Mouse (Mus musculus) macrophage (primary cell): ENCODE measurements around the gene Stk16. TPM values are rescaled to one million over a fixed set of nuclear protein-coding genes. Genes with fewer than 3 reads are reported as not detected.
"Not testable (repeated sequence)": the region's sequence is repeated elsewhere in the genome, so short reads cannot be mapped to it uniquely, and the experiment has no call there.

Experiments used
- H3K27ac ChIP-seq: fragments of 350-480 bp; formaldehyde crosslinking; 2 replicates; pipeline ENCODE4 v1.9.0; 2021
- H3K36me3 ChIP-seq: fragments of 350-480 bp; formaldehyde crosslinking; 2 replicates; pipeline ENCODE4 v1.9.0; 2021; ENCODE audit errors: inconsistent target
- H3K4me3 ChIP-seq: fragments of 350-480 bp; formaldehyde crosslinking; 2 replicates; pipeline ENCODE4 v1.9.0; 2021; ENCODE audit errors: inconsistent target
- H3K79me2 ChIP-seq: fragments of 350-480 bp; formaldehyde crosslinking; 2 replicates; pipeline ENCODE4 v1.9.0; 2021; ENCODE audit errors: inconsistent target
- WGBS: methylation state at CpG from one replicate; pipeline ENCODE4 v1.1.7; 2026; ENCODE audit warnings: inconsistent platforms; ENCODE audit not compliant: missing documents; 5-methylcytosine and 5-hydroxymethylcytosine counted together
- polyA plus RNA-seq: library from polyadenylated mRNA; stranded (reverse); fragments of 250-400 nt; gene quantifications from 3 replicates; pipeline ENCODE4 v1.2.4, GENCODE M21; 2018; ENCODE audit warnings: inconsistent platforms

The Stk16 gene
- polyA plus RNA-seq, 1 experiment from 2014 or later: 31.1 TPM

GRCm38 (mm10) chr1:75219078-75219477 is 8.4 kb downstream of the Stk16 start:
- Histone ChIP-seq H3K4me3 (peak overlapping the region; percentile 89), H3K36me3 (peaks cover 15% of the 10 kb centered on the region; the same call in 1 of the 2 replicates), H3K79me2 (peaks cover 30% of the 10 kb centered on the region), H3K27ac (peak overlapping the region; percentile 62)
- WGBS: 0% methylated on average over 24 of the region's 24 CpGs

GRCm38 (mm10) chr1:75219531-75219930 is 8.9 kb downstream of the Stk16 start, which contains the start of gene Tuba4a:
Gene Tuba4a (minus strand): TSS chr1:75219865.
- 14% methylated on average over 33 of the region's 34 CpGs for WGBS
- Histone ChIP-seq H3K36me3 (peaks cover 10% of the 10 kb centered on the region; the same call in 1 of the 2 replicates), H3K79me2 (peaks cover 25% of the 10 kb centered on the region), H3K4me3 (peak within 1 kb of the TSS; percentile 89), H3K27ac (peak within 1 kb of the TSS; percentile 62)

GRCm38 (mm10) chr1:75221538-75221937 is 10.9 kb downstream of the Stk16 start:
- Histone ChIP-seq H3K27ac (no peak overlapping the region), H3K36me3 (no peaks in the 10 kb centered on the region), H3K4me3 (no peak overlapping the region), H3K79me2 (peaks cover 20% of the 10 kb centered on the region; the same call in 1 of the 2 replicates)
- WGBS: 87% methylated on average over 3 of the region's 3 CpGs

- Histone ChIP-seq H3K36me3 (no peaks in the 10 kb centered on the region), H3K27ac (no peak overlapping the region), H3K79me2 (peaks cover 11% of the 10 kb centered on the region; the same call in 1 of the 2 replicates), H3K4me3 (no peak overlapping the region)
- WGBS: 44% methylated on average over 6 of the region's 6 CpGs
These were observed 12.3 kb downstream of the Stk16 start for GRCm38 (mm10) chr1:75222926-75223325.

- no peak overlapping the region for H3K4me3 ChIP-seq
These were observed 12.9 kb downstream of the Stk16 start for GRCm38 (mm10) chr1:75223532-75223931.

GRCm38 (mm10) chr1:75225473-75225872 is 14.8 kb downstream of the Stk16 start:
- no peak overlapping the region for H3K27ac ChIP-seq
- no peaks in the 10 kb centered on the region for H3K79me2 ChIP-seq
- H3K36me3 ChIP-seq: no peaks in the 10 kb centered on the region
- WGBS: 40% methylated on average over 3 of the region's 3 CpGs
- H3K4me3 ChIP-seq: no peak overlapping the region

More at GRCm38 (mm10) chr1:75223532-75223931, 12.9 kb downstream of the Stk16 start:
- WGBS: 9% methylated on average over 6 of the region's 6 CpGs
- H3K79me2 ChIP-seq: peaks cover 5% of the 10 kb centered on the region; the same call in 1 of the 2 replicates
- no peaks in the 10 kb centered on the region for H3K36me3 ChIP-seq
- no peak overlapping the region for H3K27ac ChIP-seq

GRCm38 (mm10) chr1:75226138-75226537 is 15.5 kb downstream of the Stk16 start:
- Histone ChIP-seq H3K36me3 (no peaks in the 10 kb centered on the region), H3K79me2 (no peaks in the 10 kb centered on the region), H3K4me3 (no peak overlapping the region), H3K27ac (no peak overlapping the region)
- WGBS: no CpG with 5 or more reads among the region's 2 CpGs

- no peak overlapping the region for H3K4me3 ChIP-seq
- 100% methylated on average over 1 of the region's 1 CpGs for WGBS
- no peak overlapping the region for H3K27ac ChIP-seq
These were observed 17.0 kb downstream of the Stk16 start for GRCm38 (mm10) chr1:75227653-75228052.

GRCm38 (mm10) chr1:75229158-75229557 is 18.5 kb downstream of the Stk16 start:
- no peaks in the 10 kb centered on the region for H3K79me2 ChIP-seq
- 34% methylated on average over 4 of the region's 4 CpGs for WGBS
- no peaks in the 10 kb centered on the region for H3K36me3 ChIP-seq
- H3K27ac ChIP-seq: no peak overlapping the region
- no peak overlapping the region for H3K4me3 ChIP-seq

More at GRCm38 (mm10) chr1:75227653-75228052, 17.0 kb downstream of the Stk16 start:
- no peaks in the 10 kb centered on the region for H3K36me3 ChIP-seq
- H3K79me2 ChIP-seq: no peaks in the 10 kb centered on the region

GRCm38 (mm10) chr1:75230335-75230994 is 19.8 kb downstream of the Stk16 start:
- Histone ChIP-seq H3K36me3 (no peaks in the 10 kb centered on the region), H3K4me3 (no peak overlapping the region), H3K79me2 (no peaks in the 10 kb centered on the region), H3K27ac (no peak overlapping the region)
- 46% methylated on average over 7 of the region's 7 CpGs for whole genome bisulfite sequencing

- Histone ChIP-seq H3K4me3 (no peak overlapping the region), H3K36me3 (no peaks in the 10 kb centered on the region), H3K27ac (no peak overlapping the region), H3K79me2 (no peaks in the 10 kb centered on the region)
- 85% methylated on average over 4 of the region's 4 CpGs for WGBS
These were observed 20.6 kb downstream of the Stk16 start for GRCm38 (mm10) chr1:75231224-75231623.

- Histone ChIP-seq H3K36me3 (no peaks in the 10 kb centered on the region), H3K4me3 (no peak within 1 kb of the TSS), H3K79me2 (no peaks in the 10 kb centered on the region), H3K27ac (no peak within 1 kb of the TSS)
- WGBS: 94% methylated on average over 5 of the region's 5 CpGs
These were observed 21.1 kb downstream of the Stk16 start, which contains the start of gene A630095N17Rik for GRCm38 (mm10) chr1:75231664-75232152. Gene A630095N17Rik (minus strand): TSS chr1:75232102.

GRCm38 (mm10) chr1:75232489-75232888 is 21.9 kb downstream of the Stk16 start:
- 85% methylated on average over 4 of the region's 4 CpGs for WGBS
- H3K4me3 ChIP-seq, H3K27ac ChIP-seq, H3K79me2 ChIP-seq, H3K36me3 ChIP-seq: not testable (repeated sequence)

- H3K27ac ChIP-seq: no peak overlapping the region
These were observed 24.0 kb downstream of the Stk16 start for GRCm38 (mm10) chr1:75234606-75235005.

More at GRCm38 (mm10) chr1:75234606-75235005, 24.0 kb downstream of the Stk16 start:
- H3K4me3 ChIP-seq: no peak overlapping the region
- no peaks in the 10 kb centered on the region for H3K79me2 ChIP-seq
- H3K36me3 ChIP-seq: no peaks in the 10 kb centered on the region
- WGBS: under 1% methylated on average over 8 of the region's 8 CpGs
